Mouse (Mus musculus): ENCODE results near the gene Myoz1.
"Not testable (repeated sequence)": the region's sequence is repeated elsewhere in the genome, so short reads cannot be mapped to it uniquely, and the experiment has no call there.

Myoz1 gene

GRCm38 (mm10) chr14:20638702-20639101 is 17.6 kb downstream of the Myoz1 start:
- DNase-seq (ENCODE audit: low read depth, low spot score) = no peak

GRCm38 (mm10) chr14:20637818-20638574 is 18.3 kb downstream of the Myoz1 start:
- DNase-seq (ENCODE audit: low read depth, low spot score) = no peak

GRCm38 (mm10) chr14:20636968-20637367 is 19.4 kb downstream of the Myoz1 start:
- DNase-seq (ENCODE audit: low read depth, low spot score) = not testable (repeated sequence)

GRCm38 (mm10) chr14:20635546-20635945 is 20.8 kb downstream of the Myoz1 start:
- no peak for DNase-seq (ENCODE audit: low read depth, low spot score)

- no peak for DNase-seq (ENCODE audit: low read depth, low spot score)
Observed at GRCm38 (mm10) chr14:20631253-20631652, 25.1 kb downstream of the Myoz1 start.

- DNase-seq (ENCODE audit: low read depth, low spot score) = no peak
Observed at GRCm38 (mm10) chr14:20626971-20627370, 29.4 kb downstream of the Myoz1 start.

GRCm38 (mm10) chr14:20626447-20626846 is 29.9 kb downstream of the Myoz1 start:
- no peak for DNase-seq (ENCODE audit: low read depth, low spot score)

GRCm38 (mm10) chr14:20622907-20623306 is 33.4 kb downstream of the Myoz1 start:
- DNase-seq (ENCODE audit: low read depth, low spot score) = no peak

- no peak for DNase-seq (ENCODE audit: low read depth, low spot score)
Observed at GRCm38 (mm10) chr14:20622412-20622811, 33.9 kb downstream of the Myoz1 start.

GRCm38 (mm10) chr14:20621903-20622302 is 34.4 kb downstream of the Myoz1 start:
- DNase-seq (ENCODE audit: low read depth, low spot score) = no peak

- no peak for DNase-seq (ENCODE audit: low read depth, low spot score)
Observed at GRCm38 (mm10) chr14:20619131-20619530, 37.2 kb downstream of the Myoz1 start.

- DNase-seq (ENCODE audit: low read depth, low spot score) = no peak
Observed at GRCm38 (mm10) chr14:20618211-20618610, 38.1 kb downstream of the Myoz1 start.

GRCm38 (mm10) chr14:20616421-20616820 is 39.9 kb downstream of the Myoz1 start:
- no peak for DNase-seq (ENCODE audit: low read depth, low spot score)

GRCm38 (mm10) chr14:20615075-20615474 is 41.3 kb downstream of the Myoz1 start:
- DNase-seq (ENCODE audit: low read depth, low spot score) = no peak

GRCm38 (mm10) chr14:20612820-20613219 is 43.5 kb downstream of the Myoz1 start:
- DNase-seq (ENCODE audit: low read depth, low spot score) = no peak

- DNase-seq (ENCODE audit: low read depth, low spot score) = peak; percentile 76
Observed at GRCm38 (mm10) chr14:20610146-20610545, 46.2 kb downstream of the Myoz1 start.

GRCm38 (mm10) chr14:20609519-20609918 is 46.8 kb downstream of the Myoz1 start:
- DNase-seq (ENCODE audit: low read depth, low spot score) = no peak

GRCm38 (mm10) chr14:20607396-20608126 is 48.8 kb downstream of the Myoz1 start:
- DNase-seq (ENCODE audit: low read depth, low spot score) = peak; percentile 51

- DNase-seq (ENCODE audit: low read depth, low spot score) = no peak
Observed at GRCm38 (mm10) chr14:20601287-20601686, 55.1 kb downstream of the Myoz1 start.

- no peak for DNase-seq (ENCODE audit: low read depth, low spot score)
Observed at GRCm38 (mm10) chr14:20600203-20600602, 56.1 kb downstream of the Myoz1 start.

- no peak for DNase-seq (ENCODE audit: low read depth, low spot score)
Observed at GRCm38 (mm10) chr14:20599542-20599941, 56.8 kb downstream of the Myoz1 start.

Data from skeletal muscle tissue, adult 2 months (tissue).